Mouse (Mus musculus): ENCODE data around the gene Rdh16f2. TPM values are rescaled to one million over a fixed set of nuclear protein-coding genes. Genes with fewer than 3 reads are reported as not detected.

Gene Rdh16f2
- total RNA-seq, 1 experiment, result not detected

DNA sequence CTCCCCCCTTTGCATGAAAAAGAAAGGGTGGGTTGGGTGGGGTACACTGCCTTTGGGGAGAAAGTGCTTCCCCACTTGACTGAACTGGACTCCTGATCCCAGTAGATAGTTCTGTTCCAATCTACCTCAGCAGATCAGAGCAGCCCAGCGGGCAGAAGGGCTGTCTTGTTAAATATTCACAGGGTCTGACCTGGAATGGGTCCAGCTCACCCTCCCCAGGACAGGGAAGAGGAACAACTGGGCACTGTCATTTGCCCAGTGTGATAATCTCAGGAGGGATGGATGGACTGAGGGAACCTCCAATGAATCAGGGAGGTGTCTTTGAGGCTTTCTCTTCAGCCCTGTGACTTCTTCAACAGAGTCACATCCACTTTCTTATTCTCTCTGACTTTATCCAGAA is 18.2 kb upstream of the Rdh16f2 start:
- Histone ChIP-seq H3K36me3 (ENCODE audit: control insufficient read depth, insufficient read depth, low read length, poor library complexity, severe bottlenecking) (no peaks in the 10 kb centered on the region), H3K4me3 (ENCODE audit: insufficient read depth in 1 of 2, low read depth in 1 of 2, low read length in 2 of 2, poor library complexity in 1 of 2, severe bottlenecking in 1 of 2) (no peak overlapping the region), H3K27ac (ENCODE audit: insufficient read depth, low read depth, low read length, poor library complexity, severe bottlenecking) (no peak overlapping the region), H3K9me3 (ENCODE audit: control insufficient read depth, insufficient read depth, low read depth, low read length) (no peaks in the 10 kb centered on the region), H3K9ac (ENCODE audit: insufficient read depth, low read depth, low read length, poor library complexity, severe bottlenecking) (no peak overlapping the region), H3K4me1 (ENCODE audit: control insufficient read depth in 2 of 2, insufficient read depth in 2 of 2, low read length in 2 of 2, poor library complexity in 1 of 2) (no peaks in the 10 kb centered on the region)
- TF ChIP-seq HCFC1 (IDR thresholded peaks at IDR 0.05; ENCODE audit: borderline replicate concordance, insufficient read depth, low read length), result no peak
- TF ChIP-seq MAFK (IDR thresholded peaks at IDR 0.05; ENCODE audit: insufficient read depth, low read depth, low read length), result no peak
- TF ChIP-seq CHD2 (IDR thresholded peaks at IDR 0.05; ENCODE audit: low read depth, low read length), result no peak
- no peak for TF ChIP-seq ZC3H11A (IDR thresholded peaks at IDR 0.05; ENCODE audit: borderline replicate concordance, low read depth, low read length)
- no peak for TF ChIP-seq ZNF384 (IDR thresholded peaks at IDR 0.05; ENCODE audit: low read depth, low read length)
- in situ Hi-C loops (cut with MboI; ENCODE audit: low sequenced_read_pairs in 2 of 2, unreplicated experiment in 2 of 2), result no loop called here
- no peak for DNase-seq (ENCODE audit: low read depth, low spot score)

DNA sequence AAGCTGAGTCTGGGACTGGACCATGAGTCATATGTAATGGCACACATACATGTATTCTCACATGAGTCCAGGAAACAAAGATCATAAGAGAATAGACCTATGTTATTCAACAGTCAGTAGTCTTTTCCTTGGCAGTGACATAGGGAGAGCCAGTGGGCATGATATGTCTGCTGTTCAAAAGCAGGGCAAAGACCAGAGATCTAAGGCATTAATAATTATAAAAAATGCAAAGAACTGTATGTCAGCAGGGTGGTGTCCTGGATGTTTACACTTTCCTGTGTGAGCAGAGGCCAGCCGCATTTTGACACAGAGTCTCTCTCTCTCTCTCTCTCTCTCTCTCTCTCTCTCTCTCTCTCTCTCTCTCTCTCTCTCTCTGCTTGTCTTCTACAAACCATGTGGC is 16.6 kb upstream of the Rdh16f2 start, which contains the start of gene Rdh19:
Rdh19 (plus strand) TSS at position 301 of the 400 bp plus-strand sequence.
- H3K4me1 ChIP-seq (ENCODE audit: control insufficient read depth in 2 of 2, insufficient read depth in 2 of 2, low read length in 2 of 2, poor library complexity in 1 of 2), result no peaks in the 10 kb centered on the region
- H3K36me3 ChIP-seq (ENCODE audit: control insufficient read depth, insufficient read depth, low read length, poor library complexity, severe bottlenecking), result no peaks in the 10 kb centered on the region
- no peak for DNase-seq (ENCODE audit: low read depth, low spot score)
- H3K27ac ChIP-seq (ENCODE audit: insufficient read depth, low read depth, low read length, poor library complexity, severe bottlenecking), result no peak within 1 kb of the TSS
- no peak within 1 kb of the TSS for H3K4me3 ChIP-seq (ENCODE audit: insufficient read depth in 1 of 2, low read depth in 1 of 2, low read length in 2 of 2, poor library complexity in 1 of 2, severe bottlenecking in 1 of 2)
- H3K9ac ChIP-seq (ENCODE audit: insufficient read depth, low read depth, low read length, poor library complexity, severe bottlenecking), result no peak within 1 kb of the TSS
- TF ChIP-seq ZC3H11A (IDR thresholded peaks at IDR 0.05; ENCODE audit: borderline replicate concordance, low read depth, low read length) (no peak), HCFC1 (IDR thresholded peaks at IDR 0.05; ENCODE audit: borderline replicate concordance, insufficient read depth, low read length) (no peak), CHD2 (IDR thresholded peaks at IDR 0.05; ENCODE audit: low read depth, low read length) (no peak), MAFK (IDR thresholded peaks at IDR 0.05; ENCODE audit: insufficient read depth, low read depth, low read length) (no peak), ZNF384 (IDR thresholded peaks at IDR 0.05; ENCODE audit: low read depth, low read length) (no peak)
- no peaks in the 10 kb centered on the region for H3K9me3 ChIP-seq (ENCODE audit: control insufficient read depth, insufficient read depth, low read depth, low read length)
- in situ Hi-C loops (cut with MboI; ENCODE audit: low sequenced_read_pairs in 2 of 2, unreplicated experiment in 2 of 2), result no loop called here

DNA sequence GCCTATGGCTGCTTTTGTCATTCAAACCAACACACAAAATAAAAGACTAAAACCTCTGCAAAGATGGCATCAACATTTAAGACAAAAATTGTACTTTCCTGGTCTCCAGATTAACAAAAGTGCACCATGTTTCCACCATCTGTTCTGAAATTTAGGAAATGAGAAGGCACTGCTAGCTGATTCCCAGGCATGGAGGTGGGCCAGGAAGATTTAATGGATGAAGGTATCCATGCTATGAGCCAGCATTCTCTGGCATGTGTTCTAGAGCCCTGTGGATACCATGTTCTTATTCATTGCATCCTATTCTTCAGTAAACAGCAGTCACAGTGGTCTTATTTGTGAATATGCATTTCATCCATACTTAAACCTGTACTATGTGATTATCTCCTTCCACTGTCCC is 9.9 kb upstream of the Rdh16f2 start:
- no peaks in the 10 kb centered on the region for H3K9me3 ChIP-seq (ENCODE audit: control insufficient read depth, insufficient read depth, low read depth, low read length)
- H3K9ac ChIP-seq (ENCODE audit: insufficient read depth, low read depth, low read length, poor library complexity, severe bottlenecking), result no peak overlapping the region

DNA sequence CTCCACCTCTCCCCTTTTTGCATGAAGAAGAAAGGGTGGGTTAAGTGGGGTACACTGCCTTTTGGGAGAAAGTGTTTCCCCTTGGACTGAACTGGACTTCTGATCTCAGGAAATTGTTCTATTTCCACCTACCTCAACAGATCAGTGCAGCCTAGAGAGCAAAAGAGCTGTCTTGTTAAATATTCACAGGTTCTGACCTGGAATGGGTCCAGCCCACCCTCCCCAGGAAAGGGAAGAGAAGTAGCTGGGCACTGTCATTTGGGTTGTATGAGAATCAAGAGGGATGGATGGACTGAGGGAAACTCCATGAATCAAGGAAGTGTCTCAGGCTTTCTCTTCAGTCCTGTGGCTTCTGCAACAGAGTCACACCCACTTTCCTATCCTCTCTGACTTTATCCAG is 1.3 kb upstream of the Rdh16f2 start:
- no peak for TF ChIP-seq ZNF384 (IDR thresholded peaks at IDR 0.05; ENCODE audit: low read depth, low read length)
- Histone ChIP-seq H3K4me3 (ENCODE audit: insufficient read depth in 1 of 2, low read depth in 1 of 2, low read length in 2 of 2, poor library complexity in 1 of 2, severe bottlenecking in 1 of 2) (no peak overlapping the region), H3K27ac (ENCODE audit: insufficient read depth, low read depth, low read length, poor library complexity, severe bottlenecking) (no peak overlapping the region), H3K4me1 (ENCODE audit: control insufficient read depth in 2 of 2, insufficient read depth in 2 of 2, low read length in 2 of 2, poor library complexity in 1 of 2) (no peaks in the 10 kb centered on the region), H3K9me3 (ENCODE audit: control insufficient read depth, insufficient read depth, low read depth, low read length) (no peaks in the 10 kb centered on the region), H3K36me3 (ENCODE audit: control insufficient read depth, insufficient read depth, low read length, poor library complexity, severe bottlenecking) (no peaks in the 10 kb centered on the region), H3K9ac (ENCODE audit: insufficient read depth, low read depth, low read length, poor library complexity, severe bottlenecking) (no peak overlapping the region)
- in situ Hi-C loops (cut with MboI; ENCODE audit: low sequenced_read_pairs in 2 of 2, unreplicated experiment in 2 of 2), result no loop called here
- DNase-seq (ENCODE audit: low read depth, low spot score), result no peak

More for the DNA sequence above, 9.9 kb upstream of the Rdh16f2 start:
- DNase-seq (ENCODE audit: low read depth, low spot score), result no peak
- H3K36me3 ChIP-seq (ENCODE audit: control insufficient read depth, insufficient read depth, low read length, poor library complexity, severe bottlenecking), result no peaks in the 10 kb centered on the region
- in situ Hi-C loops (cut with MboI; ENCODE audit: low sequenced_read_pairs in 2 of 2, unreplicated experiment in 2 of 2), result no loop called here
- H3K4me1 ChIP-seq (ENCODE audit: control insufficient read depth in 2 of 2, insufficient read depth in 2 of 2, low read length in 2 of 2, poor library complexity in 1 of 2), result no peaks in the 10 kb centered on the region
- no peak overlapping the region for H3K27ac ChIP-seq (ENCODE audit: insufficient read depth, low read depth, low read length, poor library complexity, severe bottlenecking)
- H3K4me3 ChIP-seq (ENCODE audit: insufficient read depth in 1 of 2, low read depth in 1 of 2, low read length in 2 of 2, poor library complexity in 1 of 2, severe bottlenecking in 1 of 2), result no peak overlapping the region
- TF ChIP-seq ZNF384 (IDR thresholded peaks at IDR 0.05; ENCODE audit: low read depth, low read length) (no peak), HCFC1 (IDR thresholded peaks at IDR 0.05; ENCODE audit: borderline replicate concordance, insufficient read depth, low read length) (no peak), ZC3H11A (IDR thresholded peaks at IDR 0.05; ENCODE audit: borderline replicate concordance, low read depth, low read length) (no peak), MAFK (IDR thresholded peaks at IDR 0.05; ENCODE audit: insufficient read depth, low read depth, low read length) (no peak), CHD2 (IDR thresholded peaks at IDR 0.05; ENCODE audit: low read depth, low read length) (no peak)

DNA sequence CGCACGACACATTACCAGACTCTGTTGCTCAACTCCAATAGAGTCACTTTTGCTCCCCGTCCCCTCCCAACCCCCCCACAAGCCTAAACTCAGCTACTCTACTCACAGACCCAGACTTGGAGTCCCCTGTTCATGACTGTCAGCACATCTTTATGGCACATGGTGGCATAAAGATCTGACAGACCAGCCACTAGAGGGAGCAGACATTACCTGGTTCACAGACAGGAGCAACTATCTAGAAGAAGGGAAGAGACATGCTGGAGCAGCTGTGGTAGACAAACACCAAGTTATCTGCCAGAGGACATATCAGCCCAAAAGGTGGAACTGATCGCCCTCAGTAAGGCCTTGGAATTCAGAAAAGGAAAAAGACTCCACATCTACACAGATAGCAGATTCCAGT is 6.2 kb downstream of the Rdh16f2 start:
- H3K36me3 ChIP-seq (ENCODE audit: control insufficient read depth, insufficient read depth, low read length, poor library complexity, severe bottlenecking), result no peaks in the 10 kb centered on the region
- no peak overlapping the region for H3K4me3 ChIP-seq (ENCODE audit: insufficient read depth in 1 of 2, low read depth in 1 of 2, low read length in 2 of 2, poor library complexity in 1 of 2, severe bottlenecking in 1 of 2)
- DNase-seq (ENCODE audit: low read depth, low spot score), result peak; percentile 54
- no peak overlapping the region for H3K9ac ChIP-seq (ENCODE audit: insufficient read depth, low read depth, low read length, poor library complexity, severe bottlenecking)
- in situ Hi-C loops (cut with MboI; ENCODE audit: low sequenced_read_pairs in 2 of 2, unreplicated experiment in 2 of 2), result no loop called here
- H3K4me1 ChIP-seq (ENCODE audit: control insufficient read depth in 2 of 2, insufficient read depth in 2 of 2, low read length in 2 of 2, poor library complexity in 1 of 2), result no peaks in the 10 kb centered on the region
- H3K27ac ChIP-seq (ENCODE audit: insufficient read depth, low read depth, low read length, poor library complexity, severe bottlenecking), result no peak overlapping the region
- H3K9me3 ChIP-seq (ENCODE audit: control insufficient read depth, insufficient read depth, low read depth, low read length), result no peaks in the 10 kb centered on the region
- no peak for TF ChIP-seq ZNF384 (IDR thresholded peaks at IDR 0.05; ENCODE audit: low read depth, low read length)
- peak; percentile 17; the same call in 1 of the 2 replicates for TF ChIP-seq ZC3H11A (IDR thresholded peaks at IDR 0.05; ENCODE audit: borderline replicate concordance, low read depth, low read length)
- no peak for TF ChIP-seq CHD2 (IDR thresholded peaks at IDR 0.05; ENCODE audit: low read depth, low read length)
- TF ChIP-seq MAFK (IDR thresholded peaks at IDR 0.05; ENCODE audit: insufficient read depth, low read depth, low read length), result no peak
- TF ChIP-seq HCFC1 (IDR thresholded peaks at IDR 0.05; ENCODE audit: borderline replicate concordance, insufficient read depth, low read length), result no peak
